Mouse (Mus musculus) embryo, embryonic 10 days (tissue): ENCODE results near the gene Sms.

ENCODE experiments used
- DNase-seq: peaks from one replicate; pipeline ENCODE4 v3.0.0-alpha.2; 2015; ENCODE audit warnings: low spot score

Gene Sms

GRCm38 (mm10) chrX:157449000-157449399 is 43.1 kb downstream of the Sms start:
- DNase-seq = no peak

DNA sequence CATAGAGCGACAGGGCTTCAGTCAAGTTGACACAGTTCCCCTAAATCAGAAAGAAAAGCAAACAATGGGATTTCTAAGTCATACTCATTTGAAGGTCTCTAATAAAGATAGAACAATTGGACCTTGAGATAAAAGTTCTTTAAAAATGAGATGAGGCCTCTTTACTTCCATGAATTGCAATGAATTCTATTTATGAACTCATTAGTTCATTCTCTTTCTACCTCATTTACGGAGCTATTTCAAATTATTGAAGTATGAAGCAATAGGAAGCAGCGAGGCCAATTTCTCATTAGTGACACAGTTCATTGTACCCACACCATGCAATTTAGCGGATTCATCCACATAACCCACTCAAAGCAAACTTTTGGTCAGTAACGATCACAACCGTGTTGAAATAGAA is 44.7 kb downstream of the Sms start:
- no peak for DNase-seq

DNA sequence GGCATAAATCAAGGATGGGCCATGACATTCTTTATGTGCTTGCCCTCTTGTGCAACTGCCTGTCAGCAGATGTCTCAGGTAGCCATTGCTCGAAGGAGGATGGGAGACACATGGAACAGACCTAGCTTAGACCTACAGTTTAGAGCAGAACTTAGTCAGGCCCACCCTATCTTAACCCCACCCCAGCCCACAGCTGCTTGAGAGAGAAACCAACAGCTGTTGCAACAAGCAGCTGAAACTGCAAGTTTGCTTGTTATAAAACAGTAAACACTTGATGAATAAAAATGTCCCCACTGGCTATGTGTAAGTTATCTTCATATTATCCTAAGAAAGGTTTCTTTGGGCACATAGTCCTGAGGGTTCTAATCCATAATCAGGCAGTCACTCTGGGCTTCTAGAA is 57.3 kb downstream of the Sms start:
- DNase-seq = no peak

GRCm38 (mm10) chrX:157419451-157419850 is 72.6 kb downstream of the Sms start:
- no peak for DNase-seq

GRCm38 (mm10) chrX:157415212-157415611 is 76.9 kb downstream of the Sms start, which contains the start of gene Phex:
TSS of gene Phex (minus strand) at chrX:157415312.
- no peak for DNase-seq

- no peak for DNase-seq
Observed at GRCm38 (mm10) chrX:157404919-157405318, 87.2 kb downstream of the Sms start.
